Mouse (Mus musculus): ENCODE measurements around the gene Ilk.
"Not testable (repeated sequence)": the region's sequence is repeated elsewhere in the genome, so short reads cannot be mapped to it uniquely, and the experiment has no call there.

The Ilk gene

GRCm38 (mm10) chr7:105736264-105736901 lies at the start of gene Ilk:
TSS of gene Ilk (plus strand) at chr7:105736592.
- DNase-seq: peak; percentile 94

GRCm38 (mm10) chr7:105690875-105691274 lies 45.5 kb upstream of the Ilk start:
- DNase-seq: no peak

GRCm38 (mm10) chr7:105703184-105703583 lies 33.2 kb upstream of the Ilk start:
- peak; percentile 78 for DNase-seq

GRCm38 (mm10) chr7:105703816-105704215 lies 32.6 kb upstream of the Ilk start:
- DNase-seq: no peak

- no peak for DNase-seq
These were observed 27.7 kb upstream of the Ilk start for GRCm38 (mm10) chr7:105708733-105709132.

GRCm38 (mm10) chr7:105715366-105715765 lies 21.0 kb upstream of the Ilk start:
- DNase-seq: no peak

- no peak for DNase-seq
These were observed 14.5 kb upstream of the Ilk start for GRCm38 (mm10) chr7:105721916-105722315.

GRCm38 (mm10) chr7:105726144-105726979 lies 10.0 kb upstream of the Ilk start:
- DNase-seq: peak; percentile 73

- no peak for DNase-seq
These were observed 9.4 kb upstream of the Ilk start for GRCm38 (mm10) chr7:105726980-105727325.

GRCm38 (mm10) chr7:105728701-105729428 lies 7.5 kb upstream of the Ilk start:
- DNase-seq: peak; percentile 63

GRCm38 (mm10) chr7:105733836-105734235 lies 2.6 kb upstream of the Ilk start:
- no peak for DNase-seq

- no peak for DNase-seq
These were observed 1.6 kb upstream of the Ilk start for GRCm38 (mm10) chr7:105734826-105735225.

GRCm38 (mm10) chr7:105735464-105735863 lies 928 bp upstream of the Ilk start:
- DNase-seq: not testable (repeated sequence)

- DNase-seq: peak; percentile 52
These were observed 624 bp downstream of the Ilk start, which contains the start of gene Rrp8 for GRCm38 (mm10) chr7:105736911-105737521. TSS of gene Rrp8 (minus strand) at chr7:105737385.

- DNase-seq: no peak
These were observed 1.3 kb downstream of the Ilk start for GRCm38 (mm10) chr7:105737648-105738047.

- DNase-seq: no peak
These were observed 1.9 kb downstream of the Ilk start for GRCm38 (mm10) chr7:105738286-105738685.

- no peak for DNase-seq
These were observed 2.6 kb downstream of the Ilk start for GRCm38 (mm10) chr7:105738948-105739347.

- no peak for DNase-seq
These were observed 3.9 kb downstream of the Ilk start for GRCm38 (mm10) chr7:105740089-105740795.

- no peak for DNase-seq
These were observed 4.5 kb downstream of the Ilk start for GRCm38 (mm10) chr7:105740851-105741250.

- no peak for DNase-seq
These were observed 5.6 kb downstream of the Ilk start for GRCm38 (mm10) chr7:105741978-105742377.

GRCm38 (mm10) chr7:105742539-105743215 lies 6.3 kb downstream of the Ilk start:
- not testable (repeated sequence) for DNase-seq

Measured in right cerebral cortex, adult 18-20 months (tissue).